Mouse (Mus musculus) gastrocnemius, adult 2 months (tissue): Measurements from ENCODE around the gene Nccrp1. TPM values are rescaled to one million over a fixed set of nuclear protein-coding genes. Genes with fewer than 3 reads are reported as not detected.

Experiments
- DNase-seq: peaks from one replicate; pipeline ENCODE4 v3.0.0; 2022
- H3K27ac ChIP-seq: fragments of 200-600 bp; 2 replicates; pipeline ENCODE4 v1.8.1; 2022; ENCODE audit warnings: mild to moderate bottlenecking
- H3K4me3 ChIP-seq: fragments of 200-600 bp; 2 replicates; pipeline ENCODE4 v1.8.1; 2022; ENCODE audit warnings: mild to moderate bottlenecking, moderate library complexity
- CTCF ChIP-seq: fragments of 200-600 bp; IDR thresholded peaks from 2 replicates; pipeline ENCODE4 v1.8.1; 2022; ENCODE audit warnings: antibody characterized with exemption, mild to moderate bottlenecking, moderate library complexity
- intact Hi-C: fragments of 180-260 bp; cut with DNase I; formaldehyde crosslinking; loops from one replicate; pipeline ENCODE4 v1.15.1; 2025
- long read RNA-seq, 2 experiments: library from polyadenylated mRNA; stranded (forward); transcript quantifications; one replicate each; pipeline ENCODE4 v2.0.0; 2021
- total RNA-seq, 2 experiments: library from RNA; stranded (reverse); gene quantifications; 2 replicates each; pipeline ENCODE4 v1.2.3; 2021

Nccrp1 gene
- not detected for total RNA-seq
- long read RNA-seq, experiment 1, result 0 reads
- long read RNA-seq, experiment 2, result 0 reads

DNA sequence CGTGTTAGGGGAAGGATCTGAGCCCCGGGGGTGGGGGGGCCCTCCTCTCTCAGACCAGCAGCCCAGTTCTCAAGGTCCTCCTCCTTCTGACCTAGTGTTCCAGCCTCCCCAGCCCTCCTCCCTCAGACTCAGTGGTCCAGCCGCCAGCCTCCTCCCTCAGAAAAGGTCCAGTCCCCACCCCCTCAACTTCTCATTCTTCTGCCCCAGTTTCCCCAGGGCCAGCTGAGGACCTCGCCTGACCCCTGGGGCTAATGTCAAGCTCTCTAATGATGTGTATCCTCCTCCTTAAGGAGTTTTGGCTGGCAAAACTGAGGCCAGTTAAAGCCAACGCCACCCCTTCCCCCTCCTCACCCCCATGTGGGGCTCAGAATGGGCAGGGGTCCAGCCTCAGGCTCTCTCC is at the start of gene Nccrp1:
TSS of gene Nccrp1 (minus strand) at position 101 of the 400 bp plus-strand sequence.
- peak within 1 kb of the TSS; percentile 35 for H3K4me3 ChIP-seq
- DNase-seq, result no peak
- TF ChIP-seq CTCF, result no peak
- H3K27ac ChIP-seq, result no peak within 1 kb of the TSS
- intact Hi-C loops, result no loop called here

GRCm38 (mm10) chr7:28595751-28596435 is 48.8 kb upstream of the Nccrp1 start:
- TF ChIP-seq CTCF, result no peak
- Histone ChIP-seq H3K27ac (peak overlapping the region; percentile 43; the same call in 1 of the 2 replicates), H3K4me3 (no peak overlapping the region)
- intact Hi-C loops, result loop anchor here (5.0 kb wide), 1 partner anchor 641 kb away; the partner anchor contains the start of gene Yif1b
- no peak for DNase-seq

GRCm38 (mm10) chr7:28593206-28594111 is 46.4 kb upstream of the Nccrp1 start:
- TF ChIP-seq CTCF, result no peak
- intact Hi-C loops, result no loop called here
- peak; percentile 64 for DNase-seq
- Histone ChIP-seq H3K27ac (peak overlapping the region; percentile 28), H3K4me3 (peak overlapping the region; percentile 16)

DNA sequence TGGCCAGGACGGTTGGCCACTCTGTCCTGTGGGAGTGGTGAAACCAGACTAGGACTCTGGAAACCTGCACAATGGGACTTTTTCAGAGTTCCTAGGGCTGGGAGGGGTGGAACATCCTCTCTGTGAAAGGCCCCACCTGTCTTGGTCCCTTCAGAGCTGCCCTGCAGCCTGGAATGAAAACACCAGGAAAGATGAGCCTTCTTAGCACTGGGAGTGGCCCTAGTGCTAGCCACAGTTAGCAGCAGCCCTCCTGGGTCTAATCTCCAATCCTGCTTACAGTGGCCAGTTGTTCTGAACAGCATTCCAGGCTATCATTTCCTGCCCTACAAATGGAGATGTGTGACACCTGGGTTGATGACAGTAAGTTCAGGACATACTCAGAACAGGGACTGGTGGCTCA is 44.8 kb upstream of the Nccrp1 start:
- no peak for DNase-seq
- intact Hi-C loops, result no loop called here
- H3K27ac ChIP-seq, result no peak overlapping the region; the same call in 1 of the 2 replicates
- TF ChIP-seq CTCF, result no peak
- no peak overlapping the region for H3K4me3 ChIP-seq

DNA sequence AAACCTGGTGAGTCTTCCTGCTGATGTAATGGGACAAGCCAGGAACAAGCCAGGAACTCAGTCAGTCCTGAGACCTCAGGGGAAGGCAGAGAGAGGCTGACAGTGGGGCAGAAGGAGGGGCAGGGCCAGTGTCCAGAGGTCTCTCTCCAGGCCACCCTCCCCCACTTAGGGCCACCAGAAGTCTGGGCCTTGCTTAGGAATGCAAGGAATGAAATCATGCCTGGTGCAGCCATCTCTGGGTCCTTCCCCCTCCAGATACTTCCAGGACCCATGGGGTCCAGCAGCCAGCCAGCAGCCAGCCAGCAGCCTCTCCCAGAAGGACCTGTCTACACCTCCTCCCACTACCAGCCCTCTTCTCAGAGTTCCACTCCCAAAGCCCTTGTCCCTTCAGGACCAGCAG is 40.6 kb upstream of the Nccrp1 start:
- TF ChIP-seq CTCF, result no peak
- peak overlapping the region; percentile 50 for H3K27ac ChIP-seq
- no peak for DNase-seq
- H3K4me3 ChIP-seq, result no peak overlapping the region
- intact Hi-C loops, result no loop called here

DNA sequence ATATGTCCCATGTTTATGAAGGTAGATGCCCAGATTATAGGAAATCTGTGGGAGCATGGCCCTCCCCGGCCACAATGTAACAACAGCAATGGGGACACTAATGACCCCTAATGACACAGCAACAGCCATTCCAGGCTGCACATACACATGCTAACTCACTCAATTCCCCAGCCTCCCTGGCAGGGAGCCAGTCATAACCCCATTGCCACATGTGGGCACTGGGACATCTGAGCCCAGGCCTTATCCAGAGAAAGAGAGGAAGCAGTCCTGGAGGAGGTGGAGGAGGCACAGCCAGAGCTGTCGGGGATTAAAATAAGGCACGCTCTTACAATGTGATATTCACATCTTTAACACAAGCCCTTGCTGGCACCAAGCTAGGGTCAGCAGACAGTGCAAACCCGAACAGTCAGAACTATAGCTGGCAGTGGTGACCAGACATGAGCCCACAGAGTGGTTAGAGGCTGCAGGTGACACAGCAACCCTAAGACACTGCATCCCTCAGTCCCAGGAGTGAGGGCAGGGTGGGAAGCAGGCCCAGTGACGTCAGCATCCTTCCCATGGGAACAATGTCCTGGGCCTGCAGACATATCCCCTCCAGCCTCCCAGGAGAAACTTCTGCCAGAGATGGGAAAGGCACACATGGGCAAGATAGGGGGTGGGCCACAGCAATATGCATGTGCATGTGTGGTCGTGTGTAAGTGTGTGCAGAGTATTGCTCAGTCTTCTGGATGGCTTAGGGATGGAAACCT is 39.8 kb upstream of the Nccrp1 start:
- peak; percentile 58 for DNase-seq
- peak overlapping the region; percentile 50 for H3K27ac ChIP-seq

DNA sequence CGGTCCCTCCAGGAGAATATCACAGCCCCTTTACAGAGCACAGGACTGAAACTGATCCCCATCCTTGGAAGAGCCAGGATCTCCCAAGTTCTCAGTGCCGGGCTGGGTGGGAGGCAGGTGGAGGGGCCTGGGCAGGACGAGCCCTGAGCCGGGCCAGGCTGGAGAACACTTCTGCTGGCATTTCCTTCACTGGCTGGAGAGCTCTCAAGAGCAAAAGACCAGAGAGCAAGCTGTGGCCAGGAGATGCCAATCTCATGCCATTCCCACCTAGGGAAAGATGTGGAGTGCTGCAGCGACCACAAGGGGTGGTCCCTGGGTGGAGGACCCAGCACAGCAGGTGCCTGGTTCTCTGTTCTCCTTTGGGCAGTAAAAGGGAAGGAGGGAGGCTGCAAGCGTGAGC is 37.9 kb upstream of the Nccrp1 start:
- DNase-seq, result no peak
- no peak for TF ChIP-seq CTCF
- Histone ChIP-seq H3K27ac (peak overlapping the region; percentile 24), H3K4me3 (no peak overlapping the region)
- intact Hi-C loops, result no loop called here

More for the DNA sequence above, 39.8 kb upstream of the Nccrp1 start:
- intact Hi-C loops, result no loop called here
- H3K4me3 ChIP-seq, result no peak overlapping the region
- TF ChIP-seq CTCF, result no peak

DNA sequence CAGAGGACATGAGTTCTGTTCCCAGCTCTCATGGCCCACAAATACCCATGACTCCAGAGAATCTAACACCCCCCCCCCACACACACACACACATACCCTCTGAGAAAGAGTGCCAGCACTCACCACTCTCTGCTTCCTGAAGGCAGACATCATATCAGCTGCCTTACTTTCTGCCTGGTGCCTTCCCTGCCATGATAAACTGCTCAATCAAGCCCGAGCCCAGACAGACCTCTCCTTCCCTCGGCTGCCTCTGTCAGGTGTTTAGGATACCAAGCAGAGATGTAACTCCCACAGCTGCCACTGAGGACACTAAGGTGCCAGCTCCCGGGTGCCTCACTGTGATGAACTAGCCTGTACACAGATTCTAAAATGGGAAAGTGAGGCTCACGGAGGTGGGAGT is 37.4 kb upstream of the Nccrp1 start:
- H3K27ac ChIP-seq, result peak overlapping the region; percentile 24
- no peak for TF ChIP-seq CTCF
- H3K4me3 ChIP-seq, result no peak overlapping the region
- intact Hi-C loops, result no loop called here
- DNase-seq, result no peak

DNA sequence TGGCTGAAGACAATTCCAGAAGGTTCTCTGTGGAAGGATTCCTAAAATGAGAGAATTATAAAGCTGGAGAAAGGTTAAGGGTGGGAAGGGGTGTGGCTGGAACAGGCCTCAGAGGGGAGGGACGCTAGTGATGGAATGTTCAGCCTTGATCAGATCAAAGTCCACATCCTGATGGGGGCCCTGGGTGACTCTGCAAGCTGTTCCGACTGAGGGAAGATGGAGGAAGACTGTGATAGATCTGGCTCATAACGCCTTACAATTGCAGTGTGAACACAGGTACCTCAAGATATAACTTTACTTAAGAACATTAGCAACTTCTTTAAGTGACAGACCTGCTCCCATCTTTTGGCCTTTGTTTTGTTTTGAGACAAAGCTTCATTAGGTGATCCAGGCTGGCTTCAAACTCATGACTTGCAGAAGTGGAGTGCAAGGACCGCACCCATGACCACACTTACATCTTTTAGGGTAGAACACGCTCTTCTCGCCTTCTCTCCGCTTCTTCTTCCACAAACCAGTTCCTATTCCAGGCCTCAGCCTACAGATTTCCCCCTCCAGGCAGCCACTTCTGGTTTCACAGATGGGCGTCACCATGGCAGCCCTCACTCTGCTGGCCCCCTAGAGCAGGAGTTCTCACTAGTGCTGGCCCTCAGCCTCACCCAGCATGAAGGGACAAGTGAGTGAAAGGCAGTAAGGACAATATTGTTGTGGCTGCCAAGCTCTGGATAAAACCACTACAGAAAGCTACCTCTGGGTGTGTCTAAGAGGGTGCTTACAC is 36.7 kb upstream of the Nccrp1 start:
- no peak for TF ChIP-seq CTCF
- Histone ChIP-seq H3K4me3 (no peak overlapping the region), H3K27ac (0 out of 2 replicates have a peak overlapping the region, but pooled peaks have one; percentile 8)
- no peak for DNase-seq
- intact Hi-C loops, result no loop called here

- no peak overlapping the region for H3K27ac ChIP-seq
- H3K4me3 ChIP-seq, result no peak overlapping the region
- intact Hi-C loops, result no loop called here
- DNase-seq, result no peak
- TF ChIP-seq CTCF, result no peak
Observed at GRCm38 (mm10) chr7:28582841-28583240, 35.8 kb upstream of the Nccrp1 start.

GRCm38 (mm10) chr7:28581721-28582120 is 34.7 kb upstream of the Nccrp1 start:
- no peak for TF ChIP-seq CTCF
- intact Hi-C loops, result no loop called here
- no peak for DNase-seq
- Histone ChIP-seq H3K4me3 (no peak overlapping the region), H3K27ac (no peak overlapping the region)

GRCm38 (mm10) chr7:28579826-28580225 is 32.8 kb upstream of the Nccrp1 start:
- intact Hi-C loops, result no loop called here

More at GRCm38 (mm10) chr7:28579826-28580225, 32.8 kb upstream of the Nccrp1 start:
- DNase-seq, result no peak
- Histone ChIP-seq H3K4me3 (no peak overlapping the region), H3K27ac (no peak overlapping the region)
- no peak for TF ChIP-seq CTCF
